Mouse (Mus musculus) embryonic facial prominence, embryonic 14.5 days (tissue): ENCODE measurements around the gene Kcnip1. TPM values are rescaled to one million over a fixed set of nuclear protein-coding genes. Genes with fewer than 3 reads are reported as not detected.

Source experiments
- ATAC-seq: fragments of 200-750 bp; cut with Nextera tagmentation; 2 replicates; pipeline ENCODE4 v1.8.0; 2017; ENCODE audit warnings: low read depth, moderate number of reproducible peaks, moderate TSS enrichment
- DNase-seq: peaks from one replicate; pipeline ENCODE4 v3.0.0-alpha.2; 2015; ENCODE audit warnings: low spot score
- H3K27ac ChIP-seq: fragments of 300-500 bp; sonication (generic); replicated peaks from 2 replicates; pipeline ENCODE4 v1.5.1; 2014; ENCODE audit warnings: low read depth, mild to moderate bottlenecking, low read length, moderate library complexity
- H3K27me3 ChIP-seq: fragments of 300-500 bp; sonication (generic); replicated peaks from 2 replicates; pipeline ENCODE4 v1.6.1; 2014; ENCODE audit warnings: low read length; ENCODE audit not compliant: control insufficient read depth, insufficient read depth
- H3K36me3 ChIP-seq: fragments of 300-500 bp; sonication (generic); 2 replicates; pipeline ENCODE4 v1.6.1; 2014; ENCODE audit warnings: low read length, mixed read lengths; ENCODE audit not compliant: control insufficient read depth, insufficient read depth
- H3K4me1 ChIP-seq: fragments of 300-500 bp; sonication (generic); 2 replicates; pipeline ENCODE4 v1.6.1; 2014; ENCODE audit warnings: antibody characterized with exemption, low read length; ENCODE audit not compliant: control insufficient read depth, insufficient read depth
- H3K4me2 ChIP-seq: fragments of 300-500 bp; sonication (generic); 2 replicates; pipeline ENCODE4 v1.6.1; 2014; ENCODE audit warnings: low read depth, mild to moderate bottlenecking, low read length, moderate library complexity, mixed read lengths
- H3K4me3 ChIP-seq: fragments of 300-500 bp; sonication (generic); 2 replicates; pipeline ENCODE4 v1.5.1; 2014; ENCODE audit warnings: low read depth, mild to moderate bottlenecking, low read length
- H3K9ac ChIP-seq: fragments of 300-500 bp; sonication (generic); 2 replicates; pipeline ENCODE4 v1.6.1; 2014; ENCODE audit warnings: low read depth, mild to moderate bottlenecking, low read length, moderate library complexity, mixed read lengths
- H3K9me3 ChIP-seq: fragments of 300-500 bp; sonication (generic); 2 replicates; pipeline ENCODE4 v1.6.1; 2016; ENCODE audit warnings: low read length; ENCODE audit not compliant: control insufficient read depth
- WGBS: fragments of 180-500 bp; shearing (Covaris S2); extraction: QIAGEN DNeasy Blood & Tissue Kit; methylation state at CpG from one replicate; pipeline ENCODE4 v1.1.7; 2014; 5-methylcytosine and 5-hydroxymethylcytosine counted together
- polyA plus RNA-seq: library from polyadenylated mRNA; unstranded; fragments of >200 nt; fragmentation: Nextera tagmentation; extraction: Ambion mirVana; gene quantifications from 2 replicates; pipeline ENCODE4 v1.2.1, GENCODE M21; 2014

The Kcnip1 gene
- polyA plus RNA-seq, 1 experiment from 2014 or later, result 5.0 TPM

GRCm38 (mm10) chr11:33869559-33869958 is 123.4 kb downstream of the Kcnip1 start:
- Histone ChIP-seq H3K9me3 (no peaks in the 10 kb centered on the region), H3K27me3 (no peaks in the 10 kb centered on the region), H3K4me3 (no peak overlapping the region), H3K27ac (no peak overlapping the region), H3K36me3 (no peaks in the 10 kb centered on the region), H3K4me2 (no peak overlapping the region), H3K9ac (no peak overlapping the region), H3K4me1 (peaks cover 12% of the 10 kb centered on the region; the same call in 1 of the 2 replicates)
- ATAC-seq, result no peak
- no peak for DNase-seq
- 46% methylated on average over 3 of the region's 3 CpGs for WGBS

- Histone ChIP-seq H3K4me3 (no peak overlapping the region), H3K36me3 (no peaks in the 10 kb centered on the region), H3K9me3 (no peaks in the 10 kb centered on the region), H3K27me3 (no peaks in the 10 kb centered on the region), H3K4me2 (no peak overlapping the region), H3K9ac (no peak overlapping the region), H3K27ac (no peak overlapping the region), H3K4me1 (peaks cover 2% of the 10 kb centered on the region; the same call in 1 of the 2 replicates)
- no peak for ATAC-seq
- DNase-seq, result no peak
- 75% methylated on average over 6 of the region's 6 CpGs for WGBS
These were observed 126.2 kb downstream of the Kcnip1 start for GRCm38 (mm10) chr11:33866775-33867174.

GRCm38 (mm10) chr11:33864245-33864644 is 128.7 kb downstream of the Kcnip1 start:
- H3K27ac ChIP-seq, result no peak overlapping the region
- H3K4me1 ChIP-seq, result no peaks in the 10 kb centered on the region
- no peak overlapping the region for H3K4me3 ChIP-seq
- ATAC-seq (no peak), DNase-seq (no peak)
- no peaks in the 10 kb centered on the region for H3K36me3 ChIP-seq
- 93% methylated on average over 4 of the region's 4 CpGs for WGBS
- no peaks in the 10 kb centered on the region for H3K9me3 ChIP-seq
- no peak overlapping the region for H3K4me2 ChIP-seq
- H3K27me3 ChIP-seq, result no peaks in the 10 kb centered on the region
- no peak overlapping the region for H3K9ac ChIP-seq

- Histone ChIP-seq H3K4me3 (no peak overlapping the region), H3K27me3 (no peaks in the 10 kb centered on the region), H3K4me1 (no peaks in the 10 kb centered on the region), H3K27ac (no peak overlapping the region), H3K36me3 (no peaks in the 10 kb centered on the region), H3K4me2 (no peak overlapping the region), H3K9ac (no peak overlapping the region), H3K9me3 (no peaks in the 10 kb centered on the region)
- DNase-seq (no peak), ATAC-seq (no peak)
These were observed 131.1 kb downstream of the Kcnip1 start for GRCm38 (mm10) chr11:33861823-33862222.

- no peaks in the 10 kb centered on the region for H3K9me3 ChIP-seq
- ATAC-seq (no peak), DNase-seq (no peak)
- H3K4me2 ChIP-seq, result no peak overlapping the region
- 64% methylated on average over 4 of the region's 4 CpGs for WGBS
- no peak overlapping the region for H3K4me3 ChIP-seq
- no peak overlapping the region for H3K27ac ChIP-seq
- no peaks in the 10 kb centered on the region for H3K4me1 ChIP-seq
- H3K36me3 ChIP-seq, result no peaks in the 10 kb centered on the region
- H3K27me3 ChIP-seq, result no peaks in the 10 kb centered on the region
- H3K9ac ChIP-seq, result no peak overlapping the region
These were observed 131.9 kb downstream of the Kcnip1 start for GRCm38 (mm10) chr11:33860905-33861582.

GRCm38 (mm10) chr11:33849614-33850013 is 143.3 kb downstream of the Kcnip1 start:
- ATAC-seq, result peak; percentile 65
- H3K4me1 ChIP-seq, result no peaks in the 10 kb centered on the region
- H3K9ac ChIP-seq, result no peak overlapping the region
- no peak overlapping the region for H3K4me3 ChIP-seq
- DNase-seq, result peak; percentile 77
- no peak overlapping the region for H3K27ac ChIP-seq
- 34% methylated on average over 11 of the region's 11 CpGs for WGBS
- H3K4me2 ChIP-seq, result no peak overlapping the region
- peaks cover 13% of the 10 kb centered on the region for H3K27me3 ChIP-seq
- no peaks in the 10 kb centered on the region for H3K36me3 ChIP-seq
- no peaks in the 10 kb centered on the region for H3K9me3 ChIP-seq

GRCm38 (mm10) chr11:33848685-33849084 is 144.3 kb downstream of the Kcnip1 start:
- Histone ChIP-seq H3K27ac (no peak overlapping the region), H3K4me3 (no peak overlapping the region), H3K9ac (no peak overlapping the region), H3K36me3 (no peaks in the 10 kb centered on the region), H3K9me3 (no peaks in the 10 kb centered on the region), H3K4me2 (no peak overlapping the region), H3K4me1 (no peaks in the 10 kb centered on the region), H3K27me3 (peaks cover 17% of the 10 kb centered on the region)
- WGBS, result 92% methylated on average over 3 of the region's 3 CpGs
- ATAC-seq, result no peak
- DNase-seq, result no peak

GRCm38 (mm10) chr11:33845931-33846330 is 147.0 kb downstream of the Kcnip1 start:
- H3K4me2 ChIP-seq, result no peak overlapping the region
- no peak overlapping the region for H3K27ac ChIP-seq
- H3K36me3 ChIP-seq, result no peaks in the 10 kb centered on the region
- H3K9me3 ChIP-seq, result no peaks in the 10 kb centered on the region
- 57% methylated on average over 5 of the region's 5 CpGs for WGBS
- no peak overlapping the region for H3K9ac ChIP-seq
- DNase-seq (no peak), ATAC-seq (no peak)
- H3K4me3 ChIP-seq, result no peak overlapping the region
- no peaks in the 10 kb centered on the region for H3K4me1 ChIP-seq
- H3K27me3 ChIP-seq, result peaks cover 42% of the 10 kb centered on the region

GRCm38 (mm10) chr11:33843294-33843864 is 149.6 kb downstream of the Kcnip1 start:
- Histone ChIP-seq H3K4me3 (peak overlapping the region; percentile 43), H3K4me2 (peak overlapping the region; percentile 89), H3K36me3 (no peaks in the 10 kb centered on the region), H3K27ac (no peak overlapping the region), H3K9me3 (no peaks in the 10 kb centered on the region), H3K9ac (peak overlapping the region; percentile 60), H3K27me3 (peaks cover 42% of the 10 kb centered on the region), H3K4me1 (no peaks in the 10 kb centered on the region)
- DNase-seq (peak; percentile 50), ATAC-seq (peak; percentile 85)
- under 1% methylated on average over 26 of the region's 52 CpGs for WGBS
